Mouse (Mus musculus): ENCODE results near the gene Btbd17. TPM values are rescaled to one million over a fixed set of nuclear protein-coding genes. Genes with fewer than 3 reads are reported as not detected.

Btbd17 gene
- polyA plus RNA-seq, 1 experiment from 2014 or later = 1.4 TPM

DNA sequence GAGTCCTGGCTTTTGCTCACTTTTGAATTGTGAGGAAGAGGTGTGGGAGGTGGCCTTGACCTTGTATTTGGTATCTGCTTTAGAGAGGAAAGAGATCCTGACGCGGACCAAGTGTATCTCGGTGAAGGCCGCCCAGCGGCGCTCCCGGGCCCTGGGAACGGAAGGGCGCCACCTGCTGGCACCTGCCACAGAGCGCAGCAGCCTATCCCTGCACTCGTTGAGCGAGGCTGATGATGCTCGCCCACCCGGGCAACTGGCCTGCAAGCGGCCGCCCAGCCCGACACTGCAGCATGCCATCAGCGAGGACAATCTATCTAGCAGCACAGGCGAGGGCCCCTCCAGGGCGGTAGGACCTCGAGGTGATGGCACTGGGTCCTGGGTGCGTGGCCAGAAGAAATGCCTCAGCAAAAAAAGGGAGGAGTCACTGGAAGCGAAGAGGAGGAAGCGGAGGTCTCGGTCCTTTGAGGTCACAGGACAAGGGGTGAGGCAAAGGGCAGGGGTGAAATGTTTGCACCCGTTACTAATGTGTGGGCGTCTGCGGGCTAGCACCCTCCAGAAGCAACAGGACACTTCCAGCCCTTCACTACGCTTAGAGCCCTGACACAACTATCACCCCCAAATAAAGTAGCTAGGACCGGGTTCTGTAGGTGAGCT, 6.6 kb downstream of the Btbd17 start:
- Histone ChIP-seq H3K36me3 (no peaks in the 10 kb centered on the region), H3K4me3 (replicated peaks) (no peak overlapping the region), H3K4me1 (replicated peaks) (peaks cover 20% of the 10 kb centered on the region), H3K4me2 (replicated peaks) (peak overlapping the region; percentile 44), H3K27ac (no peak overlapping the region), H3K9ac (no peak overlapping the region), H3K9me3 (no peaks in the 10 kb centered on the region), H3K27me3 (replicated peaks) (peaks cover 92% of the 10 kb centered on the region)
- ATAC-seq = peak; percentile 64
- WGBS = 11% methylated on average over 30 of the region's 30 CpGs

DNA sequence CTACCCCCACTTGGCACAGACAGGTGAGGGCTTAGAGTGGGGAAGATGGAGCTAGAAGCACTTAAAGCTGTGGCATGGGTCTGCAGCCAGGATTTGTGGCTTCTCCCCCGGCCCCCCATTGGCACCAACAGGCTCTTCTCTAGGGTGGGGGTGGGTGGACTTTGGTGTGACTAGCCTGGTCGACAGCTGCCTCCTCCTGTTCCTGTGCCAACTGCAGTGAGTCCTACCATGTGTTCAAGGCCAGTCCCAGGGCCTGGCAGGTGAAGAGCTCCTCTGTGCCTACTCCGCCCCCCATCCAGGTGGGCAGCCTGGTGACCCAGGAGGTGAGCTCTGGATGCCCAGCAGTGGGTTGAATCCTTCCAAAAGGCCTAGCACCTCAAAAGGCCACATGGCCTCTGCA, 8.1 kb downstream of the Btbd17 start:
- Histone ChIP-seq H3K27ac (no peak overlapping the region), H3K4me3 (replicated peaks) (no peak overlapping the region), H3K27me3 (replicated peaks) (peaks cover 77% of the 10 kb centered on the region), H3K36me3 (no peaks in the 10 kb centered on the region), H3K4me1 (replicated peaks) (peaks cover 20% of the 10 kb centered on the region), H3K9me3 (no peaks in the 10 kb centered on the region), H3K4me2 (replicated peaks) (no peak overlapping the region), H3K9ac (no peak overlapping the region)
- WGBS = 72% methylated on average over 3 of the region's 3 CpGs
- ATAC-seq = no peak

DNA sequence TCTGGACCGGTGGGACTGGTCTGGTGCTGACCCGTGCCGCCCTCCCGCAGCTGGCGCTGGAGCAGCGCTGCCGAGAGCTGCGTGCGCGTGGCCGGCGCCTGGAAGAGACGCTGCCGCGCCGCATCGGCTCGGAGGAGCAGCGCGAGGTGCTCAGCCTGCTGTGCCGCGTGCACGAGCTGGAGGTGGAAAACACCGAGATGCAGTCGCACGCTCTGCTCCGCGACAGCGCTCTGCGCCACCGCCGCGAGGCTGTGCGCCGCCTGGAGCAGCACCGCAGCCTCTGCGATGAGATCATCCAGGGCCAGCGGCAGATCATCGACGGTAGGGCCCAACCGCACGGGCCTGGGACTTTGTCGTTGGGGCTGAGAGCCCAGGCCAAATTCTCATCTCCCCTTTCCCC, 9.4 kb downstream of the Btbd17 start:
- ATAC-seq = peak; percentile 50
- Histone ChIP-seq H3K27ac (no peak overlapping the region), H3K9me3 (no peaks in the 10 kb centered on the region), H3K36me3 (no peaks in the 10 kb centered on the region), H3K9ac (no peak overlapping the region), H3K4me3 (replicated peaks) (peak overlapping the region; percentile 28), H3K4me1 (replicated peaks) (peaks cover 11% of the 10 kb centered on the region), H3K4me2 (replicated peaks) (peak overlapping the region; percentile 59), H3K27me3 (replicated peaks) (peaks cover 64% of the 10 kb centered on the region)
- WGBS = 1% methylated on average over 43 of the region's 43 CpGs

DNA sequence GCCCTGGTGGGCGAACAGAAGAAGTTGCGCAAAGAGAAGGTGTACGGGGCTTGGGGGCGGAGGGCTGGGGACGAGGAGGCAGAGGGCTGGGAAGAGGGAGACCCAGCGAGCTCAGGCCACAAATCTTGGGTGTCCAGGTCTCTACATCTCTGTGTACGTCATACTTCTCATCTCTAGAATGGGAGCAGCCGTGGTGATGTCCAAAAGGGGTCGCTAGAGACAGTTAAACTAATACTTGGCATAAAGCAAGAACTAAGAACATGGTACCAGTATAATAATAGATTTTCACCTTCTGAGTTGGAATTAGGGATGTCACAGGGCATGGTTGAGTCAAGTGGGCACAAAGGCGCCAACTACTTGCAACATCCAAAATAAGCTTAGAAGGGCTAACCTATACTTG, 9.9 kb downstream of the Btbd17 start:
- 47% methylated on average over 10 of the region's 10 CpGs for WGBS
- H3K36me3 ChIP-seq = no peaks in the 10 kb centered on the region
- peaks cover 60% of the 10 kb centered on the region for H3K27me3 ChIP-seq (replicated peaks)
- peaks cover 8% of the 10 kb centered on the region for H3K4me1 ChIP-seq (replicated peaks)
- no peak for ATAC-seq
- H3K9me3 ChIP-seq = no peaks in the 10 kb centered on the region
- no peak overlapping the region for H3K9ac ChIP-seq
- no peak overlapping the region for H3K27ac ChIP-seq
- H3K4me2 ChIP-seq (replicated peaks) = peak overlapping the region; percentile 59
- peak overlapping the region; percentile 28 for H3K4me3 ChIP-seq (replicated peaks)

DNA sequence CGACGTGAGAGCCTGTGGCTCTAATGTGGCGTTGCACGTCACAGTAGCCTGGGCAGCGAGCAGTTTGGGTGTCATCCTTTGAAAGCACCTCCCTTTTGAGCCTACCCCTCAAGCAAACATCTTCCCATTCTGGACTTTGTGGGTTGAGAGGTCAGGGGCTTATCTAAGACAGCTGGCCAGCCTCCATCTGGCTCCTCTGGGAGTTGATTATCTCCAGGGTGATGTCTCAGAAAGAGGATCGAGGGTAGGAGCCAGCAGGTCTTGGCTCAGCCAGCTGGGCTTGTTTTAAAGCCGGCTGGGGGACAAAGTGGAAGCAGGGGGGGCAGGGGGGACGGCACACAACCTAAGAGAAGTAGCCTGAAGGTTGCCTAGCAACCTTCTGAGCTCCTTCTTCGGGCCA, 15.7 kb downstream of the Btbd17 start:
- peaks cover 11% of the 10 kb centered on the region; the same call in 1 of the 2 replicates for H3K27me3 ChIP-seq (replicated peaks)
- 46% methylated on average over 9 of the region's 9 CpGs for WGBS
- H3K4me1 ChIP-seq (replicated peaks) = no peaks in the 10 kb centered on the region
- H3K9ac ChIP-seq = no peak overlapping the region
- ATAC-seq = no peak
- H3K9me3 ChIP-seq = no peaks in the 10 kb centered on the region
- no peak overlapping the region for H3K27ac ChIP-seq
- H3K36me3 ChIP-seq = no peaks in the 10 kb centered on the region
- no peak overlapping the region for H3K4me3 ChIP-seq (replicated peaks)
- no peak overlapping the region for H3K4me2 ChIP-seq (replicated peaks)

DNA sequence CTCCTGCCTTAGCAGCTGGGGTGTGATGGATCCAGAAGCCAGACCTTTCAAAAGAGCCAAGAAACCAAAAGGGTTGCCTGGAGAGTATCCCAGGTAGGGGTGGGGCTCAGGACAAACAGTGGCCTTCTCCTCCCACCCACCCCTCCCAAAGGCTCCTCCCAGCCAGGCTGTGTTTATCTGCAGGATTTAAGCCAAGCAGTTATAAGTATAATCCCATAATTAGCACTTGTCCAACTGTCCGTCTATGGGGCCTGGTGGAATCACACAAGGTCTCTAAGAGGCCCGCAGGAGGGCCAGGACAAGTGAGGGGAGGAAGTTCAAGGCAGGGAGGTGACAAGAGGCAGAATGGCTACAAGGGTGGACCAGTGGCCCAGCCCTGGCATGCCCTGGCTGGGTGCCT, 23.8 kb downstream of the Btbd17 start:
- Histone ChIP-seq H3K9me3 (no peaks in the 10 kb centered on the region), H3K4me3 (replicated peaks) (no peak overlapping the region), H3K36me3 (no peaks in the 10 kb centered on the region), H3K4me2 (replicated peaks) (no peak overlapping the region), H3K27ac (no peak overlapping the region), H3K4me1 (replicated peaks) (no peaks in the 10 kb centered on the region), H3K9ac (no peak overlapping the region), H3K27me3 (replicated peaks) (peaks cover 3% of the 10 kb centered on the region; the same call in 1 of the 2 replicates)
- WGBS = 54% methylated on average over 2 of the region's 2 CpGs
- ATAC-seq = no peak

DNA sequence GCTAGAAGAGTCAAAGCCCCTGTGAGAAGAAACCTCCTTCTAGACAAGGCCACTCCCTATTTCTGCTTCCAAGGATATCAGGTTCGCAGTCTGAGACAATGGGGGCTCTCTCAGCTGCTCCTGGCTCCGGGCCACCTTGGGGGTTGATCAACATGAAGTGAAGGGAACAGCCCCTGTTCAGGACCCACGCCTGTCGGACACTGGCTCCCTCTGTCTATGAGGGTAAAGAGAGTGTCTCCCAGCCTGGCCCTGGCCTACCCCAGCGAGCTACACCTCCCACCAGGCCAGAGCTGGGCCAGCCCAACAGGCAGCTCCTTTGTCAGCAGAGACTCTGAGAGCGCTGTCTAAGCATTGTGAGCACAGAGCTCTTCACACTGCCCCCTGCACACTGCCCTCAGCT, 25.8 kb downstream of the Btbd17 start:
- H3K4me2 ChIP-seq (replicated peaks) = no peak overlapping the region
- no peaks in the 10 kb centered on the region for H3K36me3 ChIP-seq
- no peaks in the 10 kb centered on the region for H3K9me3 ChIP-seq
- no peak overlapping the region for H3K9ac ChIP-seq
- no peak overlapping the region for H3K4me3 ChIP-seq (replicated peaks)
- peaks cover 4% of the 10 kb centered on the region; the same call in 1 of the 2 replicates for H3K4me1 ChIP-seq (replicated peaks)
- H3K27me3 ChIP-seq (replicated peaks) = peaks cover 12% of the 10 kb centered on the region; the same call in 1 of the 2 replicates
- no peak for ATAC-seq
- WGBS = 52% methylated on average over 6 of the region's 6 CpGs
- no peak overlapping the region for H3K27ac ChIP-seq

DNA sequence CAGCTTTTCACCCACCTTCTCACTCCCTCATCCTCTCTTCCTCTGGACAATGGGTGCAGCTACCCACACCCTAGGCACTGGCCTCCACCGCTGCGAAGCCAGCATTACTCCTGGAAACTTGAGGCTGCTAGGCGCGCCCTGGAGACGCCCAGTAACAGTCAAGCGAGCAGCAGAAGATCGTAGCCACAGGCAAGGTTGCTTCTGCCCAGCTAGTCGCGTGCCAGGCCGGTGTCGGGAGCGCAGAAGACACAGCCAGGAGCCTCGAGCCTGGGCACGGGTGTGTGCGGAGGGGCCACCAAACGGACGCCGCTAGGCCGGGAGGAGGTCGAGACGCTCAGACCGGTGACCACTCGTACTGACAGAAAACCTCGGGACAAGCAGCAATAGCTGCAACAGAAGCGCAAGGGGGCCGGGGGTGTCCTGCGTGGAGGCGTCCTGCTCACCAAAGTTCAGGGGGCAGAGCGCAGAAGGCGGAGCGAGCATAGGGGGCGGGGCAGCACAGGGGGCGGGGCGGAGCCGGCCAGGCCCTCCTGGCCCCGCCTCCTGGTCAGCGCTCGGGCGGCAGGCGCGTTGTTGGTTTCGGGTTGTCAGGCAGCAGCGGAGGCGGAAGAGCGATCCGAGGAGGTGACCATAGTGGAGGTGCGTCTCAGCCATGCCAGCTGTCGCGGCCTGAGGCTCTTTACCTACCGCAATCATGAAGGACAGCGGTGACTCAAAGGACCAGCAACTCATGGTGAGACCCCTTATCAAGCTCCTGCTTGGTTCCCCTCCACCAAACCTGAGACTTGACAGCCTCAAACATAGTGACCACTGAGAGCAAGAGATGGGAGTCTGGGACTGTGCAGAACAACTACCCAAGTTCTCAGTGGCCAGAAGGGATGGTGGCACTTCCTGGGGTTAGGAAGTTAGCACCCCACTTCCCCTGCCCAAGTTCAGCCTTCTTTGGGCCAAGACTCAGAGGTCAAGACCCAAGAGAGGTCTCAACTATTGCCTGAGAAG, 30.6 kb downstream of the Btbd17 start, which contains the start of gene Kif19a:
Gene Kif19a (plus strand): TSS at position 569 of the 999 bp plus-strand sequence.
- peak within 1 kb of the TSS; percentile 49 for H3K4me3 ChIP-seq (replicated peaks)
- no peak within 1 kb of the TSS for H3K27ac ChIP-seq
- H3K4me1 ChIP-seq (replicated peaks) = peaks cover 7% of the 10 kb centered on the region; the same call in 1 of the 2 replicates
- ATAC-seq = peak; percentile 91
- peaks cover 12% of the 10 kb centered on the region; the same call in 1 of the 2 replicates for H3K27me3 ChIP-seq (replicated peaks)
- 3% methylated on average over 51 of the region's 51 CpGs for WGBS
- no peaks in the 10 kb centered on the region for H3K36me3 ChIP-seq
- H3K4me2 ChIP-seq (replicated peaks) = peak within 1 kb of the TSS; percentile 96
- H3K9me3 ChIP-seq = no peaks in the 10 kb centered on the region
- H3K9ac ChIP-seq = peak within 1 kb of the TSS; percentile 46

DNA sequence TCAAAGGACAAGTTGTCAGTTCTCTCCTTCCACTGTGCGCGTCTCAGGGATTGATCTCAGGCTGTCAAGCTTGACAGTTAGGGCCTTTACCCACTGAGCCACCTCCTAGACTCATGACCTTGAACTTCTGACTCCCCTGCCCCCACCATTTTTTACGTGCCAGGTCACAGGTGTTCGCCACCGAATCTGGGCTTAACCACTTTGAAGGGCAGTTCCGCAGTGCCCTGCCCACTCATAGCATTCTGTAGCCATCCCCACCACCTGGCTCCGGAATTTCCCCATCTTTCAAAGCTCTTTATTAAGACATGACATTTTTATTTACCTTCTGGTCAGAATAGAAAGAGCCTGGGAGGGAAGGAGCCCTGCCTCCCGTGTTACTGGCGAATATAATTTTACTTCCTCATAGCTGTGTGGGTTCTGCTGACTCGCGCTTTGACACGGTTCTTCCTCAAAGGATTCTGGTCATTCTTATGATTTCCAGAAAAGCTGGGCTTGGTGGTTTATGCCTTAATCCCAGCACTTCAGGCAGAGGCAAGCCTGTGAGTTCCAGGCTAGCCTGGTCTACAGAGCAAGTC, 48.1 kb downstream of the Btbd17 start:
- peak; percentile 64 for ATAC-seq

DNA sequence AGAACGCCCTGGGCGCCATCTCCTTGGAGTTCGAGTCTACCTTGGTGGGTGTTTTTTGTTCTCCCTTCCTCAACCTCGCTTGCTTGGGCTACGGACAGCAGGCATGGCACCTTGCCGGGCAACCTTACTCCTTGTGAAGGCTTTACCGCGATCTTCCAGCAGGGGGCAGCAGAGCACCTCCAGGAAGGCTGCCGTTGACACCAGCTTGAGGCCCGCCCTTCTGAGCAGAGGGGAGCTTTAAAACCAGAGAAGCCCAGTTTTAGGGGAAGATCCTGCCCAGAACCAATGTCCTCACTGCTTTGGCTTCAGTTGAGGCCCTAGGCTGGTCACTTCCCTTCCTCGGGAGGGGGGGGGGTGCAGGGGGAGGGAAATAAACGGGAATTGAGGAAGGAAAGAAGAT, 50.6 kb downstream of the Btbd17 start:
- no peaks in the 10 kb centered on the region for H3K4me1 ChIP-seq (replicated peaks)
- no peak overlapping the region for H3K9ac ChIP-seq
- 2% methylated on average over 12 of the region's 12 CpGs for WGBS
- H3K4me3 ChIP-seq (replicated peaks) = no peak overlapping the region
- peak overlapping the region; percentile 54 for H3K4me2 ChIP-seq (replicated peaks)
- H3K36me3 ChIP-seq = no peaks in the 10 kb centered on the region
- H3K9me3 ChIP-seq = no peaks in the 10 kb centered on the region
- H3K27ac ChIP-seq = no peak overlapping the region
- ATAC-seq = peak; percentile 76
- no peaks in the 10 kb centered on the region for H3K27me3 ChIP-seq (replicated peaks)

More for the DNA sequence above, 48.1 kb downstream of the Btbd17 start:
- H3K9me3 ChIP-seq = no peaks in the 10 kb centered on the region
- no peak overlapping the region for H3K4me2 ChIP-seq (replicated peaks)
- no peaks in the 10 kb centered on the region for H3K36me3 ChIP-seq
- no peak overlapping the region for H3K27ac ChIP-seq
- H3K4me3 ChIP-seq (replicated peaks) = no peak overlapping the region
- no peaks in the 10 kb centered on the region for H3K27me3 ChIP-seq (replicated peaks)
- no peak overlapping the region for H3K9ac ChIP-seq
- H3K4me1 ChIP-seq (replicated peaks) = no peaks in the 10 kb centered on the region
- 53% methylated on average over 12 of the region's 12 CpGs for WGBS

DNA sequence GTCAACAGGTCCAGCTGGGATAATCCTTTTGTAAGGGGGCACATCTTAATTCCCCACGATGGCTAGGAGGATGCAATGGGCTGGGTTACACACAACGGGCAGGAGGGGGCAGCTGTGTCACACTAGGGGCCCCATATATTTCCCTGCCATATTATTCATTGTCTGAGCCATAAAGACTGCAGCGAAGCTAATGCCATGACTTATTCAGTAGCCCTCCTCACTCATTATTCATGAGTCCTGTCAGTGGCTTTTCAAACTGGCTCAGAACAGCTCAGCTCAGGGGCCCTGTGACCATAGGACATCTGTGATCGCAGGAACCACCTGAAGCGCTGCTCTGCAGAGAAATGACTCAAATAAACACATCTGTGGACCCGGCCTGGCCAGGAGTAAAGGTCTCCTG, 54.3 kb downstream of the Btbd17 start:
- Histone ChIP-seq H3K4me2 (replicated peaks) (no peak overlapping the region), H3K36me3 (no peaks in the 10 kb centered on the region), H3K27ac (no peak overlapping the region), H3K9ac (no peak overlapping the region), H3K27me3 (replicated peaks) (no peaks in the 10 kb centered on the region), H3K4me3 (replicated peaks) (no peak overlapping the region), H3K9me3 (no peaks in the 10 kb centered on the region), H3K4me1 (replicated peaks) (0 out of 2 replicates have a peak, but pooled peaks cover 2% of the 10 kb centered on the region)
- 45% methylated on average over 6 of the region's 6 CpGs for WGBS
- no peak for ATAC-seq

Measured in intestine, embryonic 15.5 days (tissue).